Mouse (Mus musculus): ENCODE measurements around the gene Cpvl. TPM values are rescaled to one million over a fixed set of nuclear protein-coding genes. Genes with fewer than 3 reads are reported as not detected.

The Cpvl gene
- polyA plus RNA-seq, 1 experiment from 2014 or later: 0.14 TPM

DNA sequence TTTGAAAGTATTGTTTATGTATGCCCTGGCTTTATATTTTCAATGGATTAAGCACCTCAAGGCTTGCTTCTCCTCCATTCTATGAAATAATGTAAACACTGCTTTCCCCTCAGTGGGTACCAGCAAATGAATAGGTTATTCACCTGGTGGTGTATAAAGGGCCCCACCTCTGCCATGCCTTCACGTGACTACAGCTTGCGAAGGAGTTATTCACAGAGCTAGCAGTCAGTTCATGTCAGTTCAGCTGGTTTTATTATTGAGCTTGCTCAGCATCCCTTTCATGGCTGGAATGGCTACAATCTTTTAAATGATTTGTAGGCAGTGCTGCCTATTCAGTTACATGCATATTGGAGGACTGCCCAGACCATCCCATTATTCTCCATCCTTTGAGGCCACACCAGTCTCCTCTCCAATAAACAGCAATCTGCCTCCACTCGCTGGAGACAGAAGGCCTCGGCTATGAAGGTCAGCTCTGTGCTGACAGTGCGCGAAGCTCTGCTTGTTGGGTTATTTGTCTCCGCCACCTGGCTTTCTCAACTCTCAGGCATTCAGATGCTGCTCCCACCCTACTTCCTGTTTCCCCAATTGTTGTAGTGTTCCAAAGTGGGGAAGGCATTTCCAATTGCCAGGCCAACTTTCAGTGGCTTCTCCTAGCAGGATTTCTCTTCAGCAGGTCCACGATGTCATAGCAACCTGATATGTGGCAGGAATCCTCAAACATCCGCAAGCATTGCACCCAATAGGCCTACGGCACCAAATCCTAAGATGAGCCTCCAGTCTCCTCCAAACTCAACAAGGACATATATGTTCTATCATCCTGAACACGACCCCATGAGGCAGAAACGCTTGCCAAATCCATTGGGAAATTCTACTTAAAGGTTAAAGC, 123.3 kb downstream of the Cpvl start:
- Histone ChIP-seq H3K4me2 (no peak overlapping the region), H3K4me3 (replicated peaks) (no peak overlapping the region), H3K36me3 (no peaks in the 10 kb centered on the region), H3K4me1 (replicated peaks) (peaks cover 8% of the 10 kb centered on the region), H3K27ac (peak overlapping the region; percentile 41; the same call in 1 of the 2 replicates), H3K9me3 (no peaks in the 10 kb centered on the region), H3K9ac (replicated peaks) (no peak overlapping the region), H3K27me3 (no peaks in the 10 kb centered on the region)
- ATAC-seq (ENCODE audit: insufficient number of reproducible peaks, insufficient read depth, low FRiP score, low TSS enrichment, low read depth): no peak
- 78% methylated on average over 12 of the region's 12 CpGs for WGBS

GRCm38 (mm10) chr6:53854226-53854625, 124.2 kb downstream of the Cpvl start:
- no peak overlapping the region for H3K27ac ChIP-seq
- H3K4me2 ChIP-seq: no peak overlapping the region
- ATAC-seq (ENCODE audit: insufficient number of reproducible peaks, insufficient read depth, low FRiP score, low TSS enrichment, low read depth): no peak
- no peaks in the 10 kb centered on the region for H3K36me3 ChIP-seq
- no peaks in the 10 kb centered on the region for H3K9me3 ChIP-seq
- 77% methylated on average over 2 of the region's 2 CpGs for WGBS
- peaks cover 8% of the 10 kb centered on the region for H3K4me1 ChIP-seq (replicated peaks)
- H3K4me3 ChIP-seq (replicated peaks): no peak overlapping the region
- no peaks in the 10 kb centered on the region for H3K27me3 ChIP-seq
- H3K9ac ChIP-seq (replicated peaks): no peak overlapping the region

DNA sequence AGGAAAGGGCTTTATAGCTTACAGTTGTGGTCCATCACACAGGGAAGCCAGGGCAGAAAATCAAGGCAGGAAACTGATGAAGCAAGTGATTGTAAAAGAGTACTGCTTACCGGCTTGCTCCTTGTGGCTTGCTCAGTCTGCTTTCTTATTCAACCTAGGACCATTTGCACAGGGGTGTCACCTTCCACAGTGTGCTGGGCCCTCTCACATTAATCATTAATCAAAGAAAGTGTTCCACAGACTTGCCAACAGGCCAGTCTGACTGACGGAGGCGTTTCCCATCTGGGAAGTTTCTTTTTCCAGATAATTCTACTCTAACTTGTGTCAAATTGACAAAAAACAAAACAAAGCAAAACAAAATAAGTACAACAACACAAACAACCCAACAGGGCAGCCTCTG, 124.9 kb downstream of the Cpvl start:
- no peak overlapping the region for H3K9ac ChIP-seq (replicated peaks)
- no peak overlapping the region for H3K27ac ChIP-seq
- H3K9me3 ChIP-seq: no peaks in the 10 kb centered on the region
- no peak for ATAC-seq (ENCODE audit: insufficient number of reproducible peaks, insufficient read depth, low FRiP score, low TSS enrichment, low read depth)
- peaks cover 10% of the 10 kb centered on the region for H3K4me1 ChIP-seq (replicated peaks)
- 54% methylated on average over 3 of the region's 3 CpGs for WGBS
- H3K27me3 ChIP-seq: no peaks in the 10 kb centered on the region
- no peak overlapping the region for H3K4me3 ChIP-seq (replicated peaks)
- no peaks in the 10 kb centered on the region for H3K36me3 ChIP-seq
- H3K4me2 ChIP-seq: no peak overlapping the region

- no peak for ATAC-seq (ENCODE audit: insufficient number of reproducible peaks, insufficient read depth, low FRiP score, low TSS enrichment, low read depth)
- Histone ChIP-seq H3K4me2 (no peak overlapping the region), H3K4me3 (replicated peaks) (no peak overlapping the region), H3K9ac (replicated peaks) (no peak overlapping the region), H3K27ac (no peak overlapping the region), H3K27me3 (no peaks in the 10 kb centered on the region), H3K4me1 (replicated peaks) (0 out of 2 replicates have a peak, but pooled peaks cover 7% of the 10 kb centered on the region), H3K9me3 (no peaks in the 10 kb centered on the region), H3K36me3 (no peaks in the 10 kb centered on the region)
- 95% methylated on average over 17 of the region's 17 CpGs for WGBS
These were observed 133.8 kb downstream of the Cpvl start for GRCm38 (mm10) chr6:53844626-53845025.

DNA sequence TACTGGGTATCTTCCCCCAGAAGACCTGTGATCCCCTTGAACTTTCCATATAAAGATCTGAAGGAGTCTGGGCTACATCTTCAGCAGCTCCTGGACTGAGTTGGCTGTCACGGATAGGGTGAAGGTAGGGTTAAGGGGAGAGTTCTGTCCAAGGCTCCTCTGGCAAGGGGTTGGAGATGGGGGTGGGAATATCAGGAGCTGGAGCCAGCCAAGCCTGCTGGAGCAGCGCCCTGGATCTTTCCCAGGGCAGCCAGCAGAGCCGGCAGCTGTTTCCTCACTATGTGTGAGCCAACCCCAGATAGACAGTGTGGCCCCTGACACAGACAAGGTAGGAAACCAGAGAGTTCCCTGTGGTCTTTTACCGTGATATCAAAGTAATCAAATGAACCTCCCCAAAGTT, 153.3 kb downstream of the Cpvl start:
- no peaks in the 10 kb centered on the region for H3K36me3 ChIP-seq
- no peak for ATAC-seq (ENCODE audit: insufficient number of reproducible peaks, insufficient read depth, low FRiP score, low TSS enrichment, low read depth)
- 59% methylated on average over 4 of the region's 4 CpGs for WGBS
- H3K27ac ChIP-seq: no peak overlapping the region
- H3K4me1 ChIP-seq (replicated peaks): peaks cover 12% of the 10 kb centered on the region
- H3K4me2 ChIP-seq: no peak overlapping the region
- no peak overlapping the region for H3K9ac ChIP-seq (replicated peaks)
- H3K4me3 ChIP-seq (replicated peaks): no peak overlapping the region
- peaks cover 4% of the 10 kb centered on the region; the same call in 1 of the 2 replicates for H3K27me3 ChIP-seq
- peaks cover 3% of the 10 kb centered on the region; the same call in 1 of the 2 replicates for H3K9me3 ChIP-seq

Other genes starting within 250 kb of the Cpvl start
- 106 and 110 TPM in 2 replicates for gene Tril, start 157.8 kb downstream of the Cpvl start, polyA plus RNA-seq (2016; fragmentation: Nextera tagmentation; extraction: Ambion mirVana)
- gene Chn2, start 60.9 kb upstream of the Cpvl start, polyA plus RNA-seq (2016; fragmentation: Nextera tagmentation; extraction: Ambion mirVana): 11.9 and 12.0 TPM in 2 replicates